Mouse (Mus musculus): ENCODE data around the gene Phldb2. TPM values are rescaled to one million over a fixed set of nuclear protein-coding genes. Genes with fewer than 3 reads are reported as not detected.

Phldb2 gene
- polyA plus RNA-seq, 1 experiment from 2014 or later, result 9.8 TPM

DNA sequence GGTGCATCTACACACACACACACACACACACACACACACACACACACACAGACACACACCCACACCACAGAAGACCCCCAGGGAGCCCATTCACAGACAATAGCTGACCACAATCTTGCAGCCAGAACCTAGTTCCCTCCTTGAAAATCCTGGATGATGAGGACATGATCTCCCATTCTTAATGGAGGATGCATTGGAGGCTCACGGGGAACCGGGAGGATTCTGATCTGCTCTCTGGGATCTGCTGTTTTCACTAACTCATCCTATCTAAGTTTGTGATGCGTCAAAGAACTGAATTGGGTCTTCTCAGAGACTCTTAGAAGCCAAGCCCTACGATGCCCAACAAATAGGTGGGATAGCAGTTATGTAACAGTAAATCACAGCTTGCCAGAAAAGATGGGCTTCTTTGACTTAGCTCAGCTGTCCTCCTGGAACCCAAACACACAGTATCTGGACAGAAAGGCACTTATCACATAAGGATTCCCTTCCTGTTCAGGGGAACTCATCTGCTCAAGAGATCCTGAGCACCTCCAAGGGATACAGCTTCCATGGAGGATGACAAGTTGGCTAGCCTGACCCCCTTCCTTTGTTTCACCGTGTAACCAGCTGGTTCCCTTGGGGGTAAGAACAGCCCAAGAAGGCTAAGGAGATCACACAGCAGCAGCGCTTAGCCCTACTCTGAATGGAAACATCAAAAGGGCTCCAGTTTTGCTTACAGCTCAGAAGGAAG is 230.1 kb downstream of the Phldb2 start:
- H3K4me1 ChIP-seq (ENCODE audit: insufficient read depth), result peaks cover 6% of the 10 kb centered on the region
- ATAC-seq (no peak), DNase-seq (no peak)
- no peak for TF ChIP-seq CTCF (IDR thresholded peaks at IDR 0.05; ENCODE audit: low read depth)
- no peak for TF ChIP-seq EP300 (IDR thresholded peaks at IDR 0.05; ENCODE audit: low read depth)
- H3K9ac ChIP-seq (replicated peaks), result no peak overlapping the region
- H3K4me3 ChIP-seq (ENCODE audit: low read depth, low read length), result no peak overlapping the region
- H3K27me3 ChIP-seq (ENCODE audit: insufficient read depth, low read length), result peaks cover 11% of the 10 kb centered on the region; the same call in 1 of the 2 replicates
- no peaks in the 10 kb centered on the region for H3K9me3 ChIP-seq (ENCODE audit: low read length)
- no peak overlapping the region for H3K4me2 ChIP-seq (ENCODE audit: low read depth, low read length)
- H3K36me3 ChIP-seq (replicated peaks; ENCODE audit: insufficient read depth, low read length), result no peaks in the 10 kb centered on the region
- no peak overlapping the region for H3K27ac ChIP-seq (ENCODE audit: low read depth)
- WGBS (ENCODE audit: insufficient replicate concordance), result 69% methylated on average over 6 of the region's 6 CpGs

- ATAC-seq (no peak), DNase-seq (no peak)
- no peak overlapping the region for H3K4me3 ChIP-seq (ENCODE audit: low read depth, low read length)
- no peaks in the 10 kb centered on the region for H3K9me3 ChIP-seq (ENCODE audit: low read length)
- WGBS (ENCODE audit: insufficient replicate concordance), result 58% methylated on average over 3 of the region's 3 CpGs
- H3K36me3 ChIP-seq (replicated peaks; ENCODE audit: insufficient read depth, low read length), result no peaks in the 10 kb centered on the region
- no peak overlapping the region for H3K4me2 ChIP-seq (ENCODE audit: low read depth, low read length)
- H3K27me3 ChIP-seq (ENCODE audit: insufficient read depth, low read length), result peaks cover 11% of the 10 kb centered on the region; the same call in 1 of the 2 replicates
- H3K9ac ChIP-seq (replicated peaks), result no peak overlapping the region
- H3K4me1 ChIP-seq (ENCODE audit: insufficient read depth), result peaks cover 6% of the 10 kb centered on the region
- no peak overlapping the region for H3K27ac ChIP-seq (ENCODE audit: low read depth)
- TF ChIP-seq EP300 (IDR thresholded peaks at IDR 0.05; ENCODE audit: low read depth) (no peak), CTCF (IDR thresholded peaks at IDR 0.05; ENCODE audit: low read depth) (no peak)
Observed at GRCm38 (mm10) chr16:45722460-45722951, 230.9 kb downstream of the Phldb2 start.

DNA sequence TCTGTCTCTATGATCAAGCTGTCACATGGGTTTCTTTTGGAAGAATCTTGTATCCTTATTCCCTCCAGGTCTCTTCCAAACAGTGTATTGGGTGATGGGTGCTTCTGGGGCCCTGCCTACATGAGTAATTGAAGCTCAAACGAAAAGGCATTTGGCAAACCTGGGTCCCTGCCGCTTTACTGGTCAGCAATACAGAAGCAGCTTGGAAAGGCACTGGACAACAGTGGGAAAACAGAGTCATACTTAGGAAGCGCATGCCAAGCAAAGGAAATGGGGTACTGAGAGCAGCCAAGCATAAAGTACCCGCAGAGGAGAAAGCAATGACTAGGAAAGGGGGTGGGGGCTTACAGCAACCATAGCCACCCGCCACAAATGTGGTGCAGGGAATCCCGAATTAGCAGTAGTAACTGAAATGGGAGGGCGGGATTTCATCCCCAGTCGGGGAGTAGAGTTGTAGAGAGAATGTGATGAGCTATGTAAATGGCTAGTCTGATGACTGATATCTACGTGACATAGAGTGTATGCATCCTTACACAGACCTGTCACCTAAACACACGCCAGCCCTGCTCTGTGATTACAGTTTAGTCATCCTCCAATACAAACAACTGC is 233.3 kb downstream of the Phldb2 start:
- WGBS (ENCODE audit: insufficient replicate concordance), result 79% methylated on average over 10 of the region's 10 CpGs
- TF ChIP-seq EP300 (IDR thresholded peaks at IDR 0.05; ENCODE audit: low read depth), result no peak
- no peak for TF ChIP-seq CTCF (IDR thresholded peaks at IDR 0.05; ENCODE audit: low read depth)
- Histone ChIP-seq H3K4me2 (ENCODE audit: low read depth, low read length) (no peak overlapping the region), H3K4me3 (ENCODE audit: low read depth, low read length) (no peak overlapping the region), H3K9me3 (ENCODE audit: low read length) (no peaks in the 10 kb centered on the region), H3K27ac (ENCODE audit: low read depth) (no peak overlapping the region), H3K4me1 (ENCODE audit: insufficient read depth) (peaks cover 6% of the 10 kb centered on the region), H3K36me3 (replicated peaks; ENCODE audit: insufficient read depth, low read length) (no peaks in the 10 kb centered on the region), H3K27me3 (ENCODE audit: insufficient read depth, low read length) (peaks cover 11% of the 10 kb centered on the region; the same call in 1 of the 2 replicates), H3K9ac (replicated peaks) (no peak overlapping the region)
- DNase-seq, result no peak
- no peak for ATAC-seq

DNA sequence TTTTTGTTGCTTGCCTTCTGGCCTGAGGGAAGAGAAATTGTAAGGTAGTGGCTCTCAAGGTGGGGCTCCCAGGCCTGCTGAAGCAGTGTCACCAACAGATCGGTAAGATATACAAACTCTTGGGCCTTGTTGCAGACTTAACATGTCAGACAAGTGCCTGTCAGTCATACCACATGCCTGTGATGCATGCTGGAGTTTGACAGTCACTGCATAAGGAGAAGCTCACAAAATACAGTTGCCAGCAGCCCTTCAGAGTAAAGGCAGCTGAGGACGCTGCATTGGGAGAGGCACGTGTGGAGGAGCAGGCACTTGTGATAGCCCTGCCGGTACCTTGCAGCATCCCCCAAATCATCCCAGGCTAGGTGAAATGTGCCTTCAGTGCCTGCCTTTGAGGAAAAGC is 235.1 kb downstream of the Phldb2 start:
- H3K27me3 ChIP-seq (ENCODE audit: insufficient read depth, low read length), result no peaks in the 10 kb centered on the region
- no peak overlapping the region for H3K27ac ChIP-seq (ENCODE audit: low read depth)
- H3K4me2 ChIP-seq (ENCODE audit: low read depth, low read length), result no peak overlapping the region
- no peaks in the 10 kb centered on the region for H3K4me1 ChIP-seq (ENCODE audit: insufficient read depth)
- no peak overlapping the region for H3K4me3 ChIP-seq (ENCODE audit: low read depth, low read length)
- no peaks in the 10 kb centered on the region for H3K36me3 ChIP-seq (replicated peaks; ENCODE audit: insufficient read depth, low read length)
- H3K9ac ChIP-seq (replicated peaks), result no peak overlapping the region
- no peaks in the 10 kb centered on the region for H3K9me3 ChIP-seq (ENCODE audit: low read length)
- no peak for ATAC-seq
- no peak for DNase-seq
- 84% methylated on average over 4 of the region's 4 CpGs for WGBS (ENCODE audit: insufficient replicate concordance)
- TF ChIP-seq EP300 (IDR thresholded peaks at IDR 0.05; ENCODE audit: low read depth), result no peak
- TF ChIP-seq CTCF (IDR thresholded peaks at IDR 0.05; ENCODE audit: low read depth), result no peak

DNA sequence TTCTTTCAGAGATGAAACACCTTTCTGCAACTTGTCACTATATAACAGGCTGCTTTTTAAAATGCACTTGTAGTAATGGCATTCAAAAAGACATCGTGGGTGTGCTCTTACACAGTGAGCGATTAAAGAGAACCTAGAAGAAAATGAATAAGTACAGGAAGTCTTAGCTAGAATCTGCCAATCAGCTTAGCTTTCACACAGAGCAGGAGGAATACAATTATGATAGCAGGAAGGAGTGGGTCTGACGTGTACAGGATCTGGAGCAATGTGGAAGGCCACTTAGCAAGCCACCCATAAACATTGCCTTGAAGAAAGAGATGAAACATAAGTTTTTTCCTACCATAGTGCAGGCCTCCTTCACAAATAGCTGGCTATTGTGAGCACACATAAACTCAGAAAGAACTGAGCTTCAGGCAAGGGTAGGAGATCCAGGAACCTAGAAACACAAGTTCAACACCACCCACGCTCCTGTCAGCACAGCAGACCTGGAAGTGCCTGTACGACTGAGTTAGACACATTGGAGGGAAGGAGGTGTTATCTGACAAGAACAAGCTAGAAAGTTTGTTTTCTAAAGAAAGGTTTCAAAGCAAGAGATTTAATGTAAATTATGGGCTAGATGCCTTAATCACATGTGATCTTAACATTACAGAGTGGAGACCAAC is 238.8 kb downstream of the Phldb2 start:
- WGBS (ENCODE audit: insufficient replicate concordance), result 69% methylated on average over 5 of the region's 5 CpGs
- no peak overlapping the region for H3K9ac ChIP-seq (replicated peaks)
- H3K27ac ChIP-seq (ENCODE audit: low read depth), result no peak overlapping the region
- no peak for TF ChIP-seq EP300 (IDR thresholded peaks at IDR 0.05; ENCODE audit: low read depth)
- no peak for TF ChIP-seq CTCF (IDR thresholded peaks at IDR 0.05; ENCODE audit: low read depth)
- no peak overlapping the region for H3K4me3 ChIP-seq (ENCODE audit: low read depth, low read length)
- no peak for ATAC-seq
- no peaks in the 10 kb centered on the region for H3K27me3 ChIP-seq (ENCODE audit: insufficient read depth, low read length)
- H3K4me1 ChIP-seq (ENCODE audit: insufficient read depth), result no peaks in the 10 kb centered on the region
- DNase-seq, result no peak
- no peak overlapping the region for H3K4me2 ChIP-seq (ENCODE audit: low read depth, low read length)
- H3K36me3 ChIP-seq (replicated peaks; ENCODE audit: insufficient read depth, low read length), result no peaks in the 10 kb centered on the region
- no peaks in the 10 kb centered on the region for H3K9me3 ChIP-seq (ENCODE audit: low read length)

DNA sequence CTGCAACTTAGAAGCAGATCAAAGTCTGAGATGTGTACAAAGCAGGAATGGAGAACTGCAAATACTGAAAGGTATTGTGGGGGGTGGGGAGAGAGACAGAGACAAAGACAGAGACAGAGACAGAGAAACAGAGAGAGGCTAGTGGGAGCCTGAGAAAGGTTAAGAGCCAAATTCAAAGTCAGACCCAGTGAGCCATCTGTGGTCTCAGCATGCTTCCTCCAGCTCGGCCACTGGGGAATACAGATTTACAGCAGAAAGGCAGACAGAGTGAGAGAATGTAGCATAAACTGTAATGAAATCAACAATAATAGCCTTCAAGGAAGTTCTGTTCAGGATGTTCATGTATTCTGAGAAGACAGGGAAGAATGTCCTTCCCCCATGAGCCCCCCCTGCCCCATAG is 239.5 kb downstream of the Phldb2 start:
- DNase-seq (no peak), ATAC-seq (no peak)
- TF ChIP-seq CTCF (IDR thresholded peaks at IDR 0.05; ENCODE audit: low read depth), result no peak
- no peak for TF ChIP-seq EP300 (IDR thresholded peaks at IDR 0.05; ENCODE audit: low read depth)
- H3K9ac ChIP-seq (replicated peaks), result no peak overlapping the region
- no peak overlapping the region for H3K27ac ChIP-seq (ENCODE audit: low read depth)
- H3K36me3 ChIP-seq (replicated peaks; ENCODE audit: insufficient read depth, low read length), result no peaks in the 10 kb centered on the region
- no peak overlapping the region for H3K4me2 ChIP-seq (ENCODE audit: low read depth, low read length)
- H3K4me3 ChIP-seq (ENCODE audit: low read depth, low read length), result no peak overlapping the region
- no peaks in the 10 kb centered on the region for H3K27me3 ChIP-seq (ENCODE audit: insufficient read depth, low read length)
- WGBS (ENCODE audit: insufficient replicate concordance), result 44% methylated on average over 1 of the region's 1 CpGs
- no peaks in the 10 kb centered on the region for H3K9me3 ChIP-seq (ENCODE audit: low read length)
- no peaks in the 10 kb centered on the region for H3K4me1 ChIP-seq (ENCODE audit: insufficient read depth)

All from liver, postnatal 0 days (tissue).